Mouse (Mus musculus) ES-Bruce4 (cell line): ENCODE data around the gene Gm14214. TPM values are rescaled to one million over a fixed set of nuclear protein-coding genes. Genes with fewer than 3 reads are reported as not detected.

Experiments used
- H3K27ac ChIP-seq: 2 replicates; pipeline ENCODE4 v1.5.1; 2012; ENCODE audit warnings: low read length, inconsistent platforms; ENCODE audit not compliant: insufficient read depth
- H3K27me3 ChIP-seq: 2 replicates; pipeline ENCODE4 v1.6.1; 2012; ENCODE audit warnings: mild to moderate bottlenecking, low read length, inconsistent platforms; ENCODE audit not compliant: control insufficient read depth, poor library complexity, insufficient read depth, severe bottlenecking
- H3K36me3 ChIP-seq: 2 replicates; pipeline ENCODE4 v1.6.1; 2012; ENCODE audit warnings: inconsistent platforms, mild to moderate bottlenecking, low read length, moderate library complexity; ENCODE audit not compliant: control insufficient read depth, poor library complexity, insufficient read depth, severe bottlenecking
- H3K4me1 ChIP-seq: one replicate; pipeline ENCODE4 v1.8.1; 2011; ENCODE audit warnings: low read length; ENCODE audit not compliant: control insufficient read depth, insufficient read depth
- H3K4me3 ChIP-seq: 2 replicates; pipeline ENCODE4 v1.5.1; 2011; ENCODE audit warnings: low read depth, mild to moderate bottlenecking, low read length
- H3K9ac ChIP-seq: 2 replicates; pipeline ENCODE4 v1.6.1; 2012; ENCODE audit warnings: low read depth, mild to moderate bottlenecking, inconsistent platforms; ENCODE audit not compliant: poor library complexity, severe bottlenecking
- H3K9me3 ChIP-seq: replicated peaks from 2 replicates; pipeline ENCODE4 v1.6.1; 2012; ENCODE audit warnings: mild to moderate bottlenecking, low read length, inconsistent platforms; ENCODE audit not compliant: control insufficient read depth, poor library complexity, insufficient read depth, severe bottlenecking
- CTCF ChIP-seq: IDR thresholded peaks from one replicate; pipeline ENCODE4 v1.8.1; 2011; ENCODE audit warnings: low read depth, low read length
- EP300 ChIP-seq: IDR thresholded peaks from 2 replicates; pipeline ENCODE4 v1.6.1; 2011; ENCODE audit warnings: low read depth, low read length; ENCODE audit not compliant: insufficient read depth
- POLR2A ChIP-seq: IDR thresholded peaks from one replicate; pipeline ENCODE4 v1.8.1; 2011; ENCODE audit warnings: low read length; ENCODE audit not compliant: insufficient read depth
- polyA plus RNA-seq: library from polyadenylated mRNA; stranded (reverse); fragments of >200 nt; gene quantifications from 2 replicates; pipeline ENCODE4 v1.2.4, GENCODE M21; 2011; ENCODE audit warnings: low read depth; ENCODE audit not compliant: missing spikeins, insufficient read depth, insufficient read length

The Gm14214 gene
- polyA plus RNA-seq, 1 experiment: 1.2 TPM

DNA sequence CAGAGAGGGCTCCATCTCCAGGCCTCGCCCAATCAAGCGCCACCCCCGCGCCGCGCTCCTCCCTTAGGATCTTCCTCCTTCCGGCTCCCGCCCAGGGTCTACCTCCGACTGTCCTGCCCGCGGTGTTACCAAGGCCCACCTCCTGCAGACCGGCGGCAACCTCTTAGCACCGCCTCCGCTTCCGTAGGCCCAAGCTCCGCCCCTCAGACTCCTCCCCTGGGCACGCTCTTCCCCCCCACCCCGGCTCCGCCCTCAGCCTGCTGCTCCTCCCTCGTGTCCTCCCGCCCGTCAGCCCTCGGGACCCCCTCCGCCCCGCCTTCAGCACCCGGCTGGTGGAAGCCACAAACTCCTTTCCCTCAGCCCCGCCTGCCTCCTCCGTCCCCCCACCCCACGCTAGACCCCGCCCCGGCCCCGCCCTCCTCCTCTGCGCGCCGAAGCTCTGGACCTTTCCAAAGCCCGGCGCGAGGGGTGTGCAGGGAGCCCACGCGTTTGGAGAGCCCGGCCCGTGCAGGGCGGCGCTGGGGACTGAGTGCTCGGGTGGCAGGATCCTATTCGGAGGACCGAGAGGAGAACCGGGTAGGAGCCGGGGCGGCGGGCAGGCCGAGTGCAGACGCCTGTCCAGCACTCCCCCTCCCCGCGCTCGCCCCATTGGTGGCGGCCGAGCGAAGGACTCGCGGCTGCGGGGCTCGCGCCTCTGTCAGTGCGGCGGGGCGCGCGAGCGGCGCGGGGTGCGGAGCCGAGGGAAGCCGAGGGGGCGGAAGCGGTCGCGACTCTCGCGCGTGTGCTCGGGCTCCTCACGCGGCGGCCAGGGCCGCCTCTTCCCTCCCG, 21.0 kb upstream of the Gm14214 start, which contains the start of the genes Raly and a:
Gene Raly, plus strand, starts transcription at position 441 of the 828 bp plus-strand sequence.
Gene a, plus strand, starts transcription at position 747 of the 828 bp plus-strand sequence.
- no peaks in the 10 kb centered on the region for H3K27me3 ChIP-seq
- H3K4me1 ChIP-seq: peaks cover 2% of the 10 kb centered on the region

DNA sequence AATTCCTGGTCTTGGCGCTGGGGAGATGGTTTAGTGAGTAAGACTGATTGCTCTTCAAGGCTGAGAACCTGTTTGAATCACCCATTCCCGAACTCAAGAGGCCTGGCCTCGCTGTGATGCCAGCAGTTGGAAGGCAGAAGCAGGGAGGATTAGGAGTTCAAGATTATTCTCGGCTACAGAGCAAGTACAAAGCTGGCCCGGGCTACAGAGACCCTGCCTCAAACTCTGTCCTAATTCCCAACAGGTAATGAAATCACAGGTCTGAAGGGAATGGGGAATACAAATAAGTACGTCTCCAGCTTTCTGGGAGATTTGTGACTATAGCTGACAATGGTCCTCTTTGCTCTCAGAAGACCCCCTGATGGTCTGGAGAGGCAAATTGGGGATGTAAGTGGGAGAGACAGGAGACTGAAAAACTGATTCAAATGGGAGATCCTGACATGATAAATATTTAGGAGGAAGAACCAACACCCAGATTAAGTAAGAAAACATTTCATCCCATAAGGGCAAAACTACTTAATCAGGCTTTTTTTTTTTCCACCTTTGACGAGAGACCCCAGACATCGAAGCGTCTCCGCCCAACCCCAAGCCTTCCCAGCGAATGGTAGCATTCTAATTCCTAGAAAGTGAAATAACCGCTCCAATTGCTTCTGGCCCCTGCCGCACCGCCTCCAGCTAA, 20.3 kb upstream of the Gm14214 start:
- no peaks in the 10 kb centered on the region for H3K27me3 ChIP-seq
- peak overlapping the region; percentile 74 for H3K27ac ChIP-seq
- peaks cover 2% of the 10 kb centered on the region for H3K4me1 ChIP-seq
- H3K9me3 ChIP-seq: no peaks in the 10 kb centered on the region
- no peak for TF ChIP-seq CTCF
- peak; percentile 38 for TF ChIP-seq POLR2A
- H3K4me3 ChIP-seq: peak overlapping the region; percentile 43
- H3K9ac ChIP-seq: peak overlapping the region; percentile 76
- H3K36me3 ChIP-seq: peaks cover 11% of the 10 kb centered on the region

More for the DNA sequence above, 21.0 kb upstream of the Gm14214 start, which contains the start of the genes Raly and a:
- Histone ChIP-seq H3K4me3 (peak within 1 kb of the TSS; percentile 83), H3K9ac (peak within 1 kb of the TSS; percentile 98), H3K27ac (peak within 1 kb of the TSS; percentile 74), H3K36me3 (peaks cover 13% of the 10 kb centered on the region), H3K9me3 (no peaks in the 10 kb centered on the region)
- 0 out of 2 replicates have a peak, but pooled peaks have one; percentile 44 for TF ChIP-seq EP300
- TF ChIP-seq CTCF: no peak
- peak; percentile 48 for TF ChIP-seq POLR2A

DNA sequence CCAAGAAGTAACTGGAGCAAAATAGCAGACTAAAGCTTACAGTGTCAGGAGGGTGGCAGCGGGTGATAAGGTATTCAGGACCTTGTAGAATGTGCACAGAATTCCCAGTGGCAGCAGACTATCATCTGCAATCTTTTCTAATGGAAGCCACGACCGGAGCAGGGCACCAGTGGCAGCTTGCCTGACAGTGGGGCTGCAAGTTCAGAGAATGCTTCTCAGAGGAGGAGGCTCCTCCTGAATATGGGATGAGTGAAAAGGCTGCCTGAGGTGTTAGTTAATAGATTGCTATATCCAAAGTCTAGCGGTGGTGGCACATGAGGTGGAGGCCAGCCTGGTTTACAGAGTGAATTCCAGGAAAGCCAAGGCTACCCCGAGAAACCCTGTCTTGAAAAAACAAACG, 19.6 kb upstream of the Gm14214 start:
- TF ChIP-seq POLR2A (no peak), CTCF (no peak), EP300 (no peak)
- H3K9ac ChIP-seq: peak overlapping the region; percentile 76
- no peaks in the 10 kb centered on the region for H3K27me3 ChIP-seq
- H3K4me1 ChIP-seq: peaks cover 2% of the 10 kb centered on the region
- H3K9me3 ChIP-seq: no peaks in the 10 kb centered on the region
- H3K27ac ChIP-seq: peak overlapping the region; percentile 74; the same call in 1 of the 2 replicates
- H3K4me3 ChIP-seq: no peak overlapping the region
- H3K36me3 ChIP-seq: peaks cover 11% of the 10 kb centered on the region

GRCm38 (mm10) chr2:154786776-154787175, 16.9 kb upstream of the Gm14214 start:
- H3K9me3 ChIP-seq: no peaks in the 10 kb centered on the region
- H3K27me3 ChIP-seq: no peaks in the 10 kb centered on the region
- H3K4me3 ChIP-seq: no peak overlapping the region
- H3K9ac ChIP-seq: no peak overlapping the region
- no peaks in the 10 kb centered on the region for H3K36me3 ChIP-seq
- TF ChIP-seq POLR2A: no peak
- TF ChIP-seq EP300: no peak
- TF ChIP-seq CTCF: no peak
- H3K27ac ChIP-seq: no peak overlapping the region
- peaks cover 2% of the 10 kb centered on the region for H3K4me1 ChIP-seq

DNA sequence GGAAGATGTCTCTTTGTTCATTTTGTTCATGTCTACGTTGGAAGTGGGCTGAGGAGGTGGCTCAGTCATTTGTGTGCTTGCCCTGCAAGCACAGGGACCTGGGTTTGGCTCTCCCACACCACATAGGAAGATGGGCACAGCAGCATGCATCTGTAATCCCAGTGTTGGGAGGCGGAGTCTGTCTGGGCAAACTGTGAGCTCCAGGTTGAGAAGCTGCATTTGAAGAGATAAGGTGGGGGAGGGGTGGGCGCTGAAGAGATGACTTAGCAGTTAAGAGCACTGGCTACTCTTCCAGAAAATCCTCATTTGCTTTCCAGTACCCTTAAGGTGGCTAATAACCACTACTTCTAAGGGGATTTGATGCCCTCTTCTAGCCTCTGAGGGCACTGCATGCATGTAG, 16.4 kb upstream of the Gm14214 start:
- Histone ChIP-seq H3K27ac (no peak overlapping the region), H3K4me3 (no peak overlapping the region), H3K4me1 (peaks cover 2% of the 10 kb centered on the region), H3K9ac (no peak overlapping the region), H3K27me3 (no peaks in the 10 kb centered on the region), H3K9me3 (no peaks in the 10 kb centered on the region), H3K36me3 (no peaks in the 10 kb centered on the region)
- no peak for TF ChIP-seq EP300
- no peak for TF ChIP-seq CTCF
- TF ChIP-seq POLR2A: no peak
